Mouse (Mus musculus) spleen, adult 2 months (tissue): ENCODE measurements around the gene Rab5b.

ENCODE experiments used
- CTCF ChIP-seq: fragments of 200-500 bp; IDR thresholded peaks from 2 replicates; pipeline ENCODE4 v1.5.1; 2011; ENCODE audit warnings: mild to moderate bottlenecking, inconsistent platforms; ENCODE audit not compliant: insufficient read depth, insufficient read length, insufficient replicate concordance; ENCODE audit errors: extremely low read depth
- POLR2A ChIP-seq: fragments of 200-500 bp; IDR thresholded peaks from 2 replicates; pipeline ENCODE4 v1.6.1; 2011; ENCODE audit warnings: low read depth, low read length, inconsistent platforms

GRCm38 (mm10) chr10:128639999-128640398, 56.1 kb downstream of the Rab5b start:
- no peak for TF ChIP-seq CTCF
- no peak for TF ChIP-seq POLR2A
